Mouse (Mus musculus) adrenal gland, postnatal 25 days (tissue): Measurements from ENCODE around the gene Atp11a. TPM values are rescaled to one million over a fixed set of nuclear protein-coding genes. Genes with fewer than 3 reads are reported as not detected.
A peak's percentile ranks its signal among the peaks of the same experiment; 100 is the strongest.

Experiments used
- DNase-seq: peaks from one replicate; pipeline ENCODE4 v3.0.0; 2021; ENCODE audit warnings: mixed read lengths
- total RNA-seq: library from RNA; stranded (reverse); gene quantifications from 2 replicates; pipeline ENCODE4 v1.2.3, GENCODE M21; 2021

The Atp11a gene
- total RNA-seq, 1 experiment from 2014 or later: 173 TPM

DNA sequence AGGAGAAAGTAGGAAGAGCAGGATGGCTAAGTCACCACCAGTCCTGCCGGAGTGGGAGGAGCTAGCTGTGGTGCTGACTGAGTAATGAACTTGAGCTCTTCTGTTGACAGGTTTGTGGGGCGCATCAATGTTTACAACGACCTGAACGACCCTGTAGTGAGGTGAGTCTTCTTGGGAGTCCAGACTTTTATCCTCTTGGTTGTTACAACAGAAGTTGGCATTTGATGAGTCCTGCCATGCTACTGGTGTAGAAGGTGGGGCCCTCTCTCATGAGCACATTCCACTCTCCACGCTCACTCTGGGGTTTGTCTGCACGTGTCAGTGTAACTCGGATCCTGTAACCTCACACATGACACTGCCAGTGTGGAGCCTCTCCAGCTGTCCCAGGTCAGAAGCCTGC, 66.1 kb downstream of the Atp11a start:
- no peak for DNase-seq

DNA sequence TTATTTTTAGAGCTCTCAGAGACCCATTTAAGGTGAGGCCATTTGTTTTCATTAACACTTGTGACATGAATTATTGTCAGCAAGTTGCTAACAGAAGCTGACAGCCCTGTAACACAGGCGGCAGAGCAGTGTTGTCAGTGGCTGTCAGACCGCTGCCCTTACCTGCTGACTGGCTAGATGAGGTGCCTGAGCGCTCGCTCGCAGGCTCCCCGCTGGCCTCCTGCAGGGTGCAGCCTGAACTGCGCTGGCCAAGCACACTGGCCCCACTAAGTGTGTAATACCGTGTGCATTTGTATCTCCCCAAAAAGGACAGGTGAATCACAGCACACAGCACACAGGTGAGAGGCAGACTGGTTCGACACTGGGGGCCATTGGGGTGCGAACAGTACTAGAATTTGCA, 67.7 kb downstream of the Atp11a start:
- no peak for DNase-seq

DNA sequence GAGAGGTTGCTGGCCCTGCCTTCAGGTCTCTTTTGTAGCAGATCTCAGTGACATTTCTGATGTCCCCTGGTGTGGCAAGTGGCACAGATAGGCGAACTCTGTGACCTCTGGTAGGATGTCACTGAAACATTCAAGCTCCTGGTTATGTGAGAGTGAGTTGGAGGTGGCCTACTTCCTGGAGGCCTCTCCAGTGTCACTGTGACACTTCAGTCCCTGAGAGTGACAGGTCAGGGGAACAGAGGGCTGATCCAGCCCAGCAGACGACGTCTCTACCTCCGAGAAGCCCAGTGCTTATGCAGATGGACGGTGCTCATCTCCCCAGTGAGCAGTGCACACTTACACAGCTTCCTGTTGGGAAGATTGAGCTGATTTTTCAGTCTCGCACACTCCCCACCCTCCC, 68.4 kb downstream of the Atp11a start:
- no peak for DNase-seq

DNA sequence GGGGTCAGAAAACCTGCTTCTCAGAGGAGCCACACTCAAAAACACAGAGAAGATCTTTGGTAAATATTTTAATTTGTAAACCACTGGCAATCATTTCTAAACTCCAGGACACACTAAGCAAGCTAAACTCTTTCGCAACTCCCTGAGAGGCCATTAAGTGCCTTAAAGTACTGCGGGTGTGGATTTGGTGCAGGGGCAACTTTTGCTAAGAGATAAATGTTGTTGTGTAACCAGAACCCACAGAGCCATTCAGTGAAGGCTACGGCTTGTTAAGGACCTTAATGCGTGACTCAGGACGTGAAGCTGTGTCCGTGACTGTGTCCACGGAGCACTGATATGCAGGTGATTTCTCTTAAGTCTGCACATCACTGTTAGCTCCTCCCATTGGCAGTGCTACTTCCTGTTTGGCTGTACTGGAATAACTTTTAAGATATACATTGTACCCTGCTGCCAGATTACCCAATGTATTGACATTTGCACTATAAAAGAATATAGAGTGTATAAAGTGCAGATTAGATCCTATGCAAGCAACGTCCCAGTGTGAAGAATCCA, 68.9 kb downstream of the Atp11a start:
- no peak for DNase-seq

DNA sequence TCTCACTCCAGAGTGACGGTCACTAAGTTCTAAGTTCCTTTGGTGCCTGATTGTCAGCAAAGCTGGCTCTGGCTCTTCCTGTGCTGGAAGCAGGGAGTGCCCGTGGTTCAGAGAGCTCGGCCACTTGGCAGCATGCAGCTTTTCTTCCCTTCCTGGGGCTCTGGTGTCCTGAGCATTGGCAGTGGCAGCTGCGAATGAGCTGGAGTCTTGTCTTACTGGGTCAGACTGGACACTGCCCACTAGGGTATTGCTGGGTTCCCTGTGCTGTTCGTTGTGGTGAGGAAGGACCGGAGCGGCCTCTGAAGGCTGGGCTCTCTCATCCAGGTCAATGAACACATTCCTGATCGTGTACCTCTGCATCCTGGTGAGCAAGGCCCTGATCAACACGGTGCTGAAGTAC, 70.3 kb downstream of the Atp11a start:
- no peak for DNase-seq

DNA sequence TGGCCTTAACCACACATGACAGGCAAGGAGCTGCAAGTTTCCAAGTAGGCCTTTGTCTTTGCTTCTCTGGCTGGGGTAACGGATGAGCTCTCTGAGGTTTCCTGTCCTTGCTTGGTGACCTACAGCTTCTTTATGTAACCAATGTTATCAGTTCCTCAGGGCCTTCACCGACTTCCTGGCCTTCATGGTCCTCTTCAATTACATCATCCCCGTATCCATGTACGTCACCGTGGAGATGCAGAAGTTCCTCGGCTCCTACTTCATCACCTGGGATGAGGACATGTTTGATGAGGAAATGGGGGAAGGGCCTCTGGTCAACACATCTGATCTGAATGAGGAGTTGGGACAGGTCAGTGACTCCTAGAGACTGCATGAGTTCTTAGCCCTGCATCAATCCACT, 71.5 kb downstream of the Atp11a start:
- no peak for DNase-seq

DNA sequence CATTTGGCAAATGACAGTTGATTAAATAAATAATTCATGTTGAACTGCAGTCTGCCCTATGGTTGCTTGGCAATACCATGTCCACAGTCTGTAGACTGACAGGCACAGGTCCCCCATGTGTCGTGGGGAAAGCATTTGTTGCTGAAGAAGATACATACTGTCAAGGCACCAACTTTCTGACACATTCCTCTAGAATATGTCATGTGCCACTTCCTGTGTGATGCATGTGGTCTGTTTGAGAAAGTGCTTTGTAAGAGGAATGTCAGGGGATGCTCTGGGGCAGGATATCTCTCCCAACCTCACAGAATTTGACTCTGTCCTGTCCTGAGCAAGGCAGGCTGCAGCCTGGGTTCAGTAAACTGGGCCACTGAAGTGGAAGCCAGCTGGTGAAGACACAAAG, 72.6 kb downstream of the Atp11a start:
- no peak for DNase-seq

DNA sequence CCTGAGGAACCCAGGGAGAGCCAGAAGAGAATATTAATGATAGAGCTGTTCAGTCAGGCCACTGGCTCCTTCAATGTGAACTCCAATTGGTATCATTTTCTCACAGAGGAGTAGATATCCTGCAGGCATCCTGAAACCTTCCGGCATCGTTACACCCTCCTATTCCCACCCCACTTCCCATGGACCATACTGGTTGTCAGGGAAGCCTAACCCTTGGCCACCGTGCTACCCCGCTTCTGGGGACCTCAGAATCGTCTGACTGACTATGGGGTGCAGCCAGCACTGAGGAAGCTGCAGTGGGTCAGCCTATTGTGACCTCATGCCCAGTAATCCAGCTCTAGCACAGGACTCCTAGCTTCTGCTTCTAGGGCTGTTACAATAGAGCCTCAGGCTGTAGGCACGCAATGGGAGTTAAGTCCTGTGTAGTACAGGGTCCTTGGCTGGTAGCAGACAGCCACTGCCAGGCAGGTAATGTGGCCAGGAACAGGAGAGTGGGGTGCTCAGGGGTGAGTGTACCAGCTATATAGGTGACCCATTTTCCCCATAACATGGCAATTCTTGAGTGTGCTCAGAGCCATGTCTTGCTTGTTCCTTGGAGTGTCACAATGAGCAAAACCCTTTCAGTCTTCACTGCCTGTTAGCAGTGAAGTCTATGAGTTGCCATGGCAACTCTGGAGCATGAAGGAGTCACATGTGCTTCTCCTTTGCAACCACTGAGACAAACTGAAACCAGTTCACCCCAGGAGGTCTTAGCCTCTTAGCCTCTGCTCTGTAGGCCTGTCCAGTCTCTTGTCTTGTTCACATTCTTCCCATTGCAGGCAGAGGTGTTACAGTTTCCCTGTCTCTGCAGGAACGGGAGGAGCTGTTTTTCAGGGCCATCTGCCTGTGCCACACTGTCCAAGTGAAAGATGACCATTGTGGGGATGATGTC, 75.1 kb downstream of the Atp11a start:
- no peak for DNase-seq

DNA sequence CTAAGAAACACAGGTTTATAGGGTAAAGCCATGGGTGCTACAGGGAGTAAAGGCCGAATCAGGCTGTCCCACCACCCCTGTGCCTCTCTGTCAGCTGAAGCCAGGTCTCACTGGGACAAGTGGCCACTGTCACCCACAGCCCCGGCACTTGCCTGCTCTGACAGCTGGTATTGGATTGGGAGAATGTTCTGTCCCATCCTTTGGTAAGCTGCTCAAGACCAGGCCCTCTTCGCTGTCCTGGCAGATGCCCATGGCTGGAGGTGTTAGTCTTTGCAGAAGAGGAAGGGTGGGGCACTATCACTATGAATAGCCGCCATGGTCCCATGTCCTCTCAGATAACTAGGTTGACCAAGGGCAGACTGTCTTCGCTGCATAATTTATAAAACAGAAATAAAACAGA, 76.8 kb downstream of the Atp11a start:
- no peak for DNase-seq

DNA sequence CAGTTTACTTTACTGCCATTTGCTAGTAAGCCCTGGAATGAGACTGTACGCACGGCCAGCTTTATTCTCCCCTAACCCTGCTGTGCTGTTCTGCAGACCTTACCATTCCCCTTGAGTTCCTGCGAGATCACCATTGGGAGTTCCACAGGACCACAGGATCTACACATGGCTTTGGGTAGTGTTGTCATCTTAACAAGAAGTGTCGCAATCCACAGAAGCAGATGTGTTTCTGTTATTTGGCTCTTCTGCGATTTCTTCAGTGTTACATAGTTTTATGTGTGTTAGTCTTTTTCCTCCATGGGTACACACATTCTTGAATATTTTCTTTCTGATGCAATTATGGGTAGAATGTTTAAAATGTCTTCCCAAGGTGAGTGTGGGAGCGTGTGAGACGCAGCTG, 84.0 kb downstream of the Atp11a start:
- DNase-seq: no peak

DNA sequence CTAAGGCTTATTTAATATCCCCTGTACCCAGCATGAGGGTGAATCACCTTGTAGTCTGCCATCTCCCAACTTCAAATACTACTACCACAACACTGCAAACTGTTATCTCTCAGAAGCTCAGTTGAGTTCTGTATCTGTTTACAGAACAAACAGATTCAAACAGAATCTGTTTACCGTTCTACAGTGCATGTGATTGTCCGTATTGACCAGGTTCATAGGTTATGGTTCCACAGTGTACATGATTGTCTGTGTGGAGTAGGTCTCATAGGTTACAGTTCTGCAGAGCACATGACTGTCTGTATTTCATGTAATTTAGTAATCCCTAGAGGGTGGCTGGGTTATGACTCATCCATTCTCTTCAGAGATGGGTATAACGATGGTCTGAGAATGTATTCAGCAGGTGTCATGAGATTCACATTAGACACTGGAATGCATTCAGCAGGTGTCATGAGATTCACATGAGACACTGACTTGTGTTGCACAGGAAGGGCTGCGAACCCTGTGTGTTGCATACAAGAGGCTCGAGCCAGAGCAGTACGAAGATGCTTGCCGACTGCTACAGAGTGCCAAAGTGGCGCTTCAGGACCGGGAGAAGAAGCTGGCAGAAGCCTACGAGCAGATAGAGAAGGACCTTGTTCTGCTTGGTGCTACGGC, 85.7 kb downstream of the Atp11a start:
- DNase-seq: no peak

DNA sequence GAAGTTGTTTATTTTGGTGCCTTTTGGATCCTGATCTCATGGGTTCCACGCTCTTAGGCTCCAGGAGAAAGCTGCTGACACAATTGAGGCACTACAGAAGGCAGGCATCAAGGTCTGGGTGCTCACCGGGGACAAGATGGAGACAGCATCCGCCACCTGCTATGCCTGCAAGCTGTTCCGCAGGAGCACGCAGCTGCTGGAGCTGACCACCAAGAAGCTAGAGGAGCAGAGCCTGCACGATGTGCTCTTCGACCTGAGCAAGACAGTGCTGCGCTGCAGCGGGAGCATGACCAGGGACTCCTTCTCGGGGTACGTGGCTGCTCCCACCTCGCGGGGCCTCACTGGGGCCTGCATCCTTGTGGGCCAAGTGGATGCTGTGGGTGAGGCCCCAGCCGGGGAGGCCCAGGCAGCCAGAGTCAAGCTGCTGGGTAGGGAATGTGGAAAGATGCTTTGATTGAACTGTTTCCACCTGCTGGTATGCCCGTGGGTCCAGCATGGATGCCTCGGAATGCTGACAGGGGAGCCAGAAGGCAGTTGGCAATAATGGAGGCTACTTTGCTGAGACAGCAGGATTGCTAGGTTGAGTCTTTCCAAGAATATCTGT, 87.6 kb downstream of the Atp11a start:
- DNase-seq: no peak

DNA sequence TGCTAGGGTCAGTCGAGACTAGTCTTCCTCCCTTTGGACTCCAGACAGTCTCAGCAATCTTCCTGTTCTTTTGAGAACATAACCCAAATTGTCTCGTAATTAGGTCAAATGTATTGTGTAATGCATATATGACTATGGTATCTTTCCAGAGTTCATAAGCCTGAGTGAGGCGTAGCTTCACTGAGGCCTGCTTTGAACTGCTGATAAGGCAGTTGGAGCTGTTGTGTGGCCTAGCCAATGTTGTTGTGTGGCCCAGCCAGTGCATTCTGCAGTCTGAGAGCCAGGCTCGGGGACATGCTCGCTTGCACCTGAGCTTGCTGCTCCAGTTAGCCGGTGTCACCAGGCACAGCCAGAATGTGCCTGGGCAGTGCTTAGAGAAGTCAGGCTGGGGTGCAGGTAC, 89.6 kb downstream of the Atp11a start:
- DNase-seq: no peak

DNA sequence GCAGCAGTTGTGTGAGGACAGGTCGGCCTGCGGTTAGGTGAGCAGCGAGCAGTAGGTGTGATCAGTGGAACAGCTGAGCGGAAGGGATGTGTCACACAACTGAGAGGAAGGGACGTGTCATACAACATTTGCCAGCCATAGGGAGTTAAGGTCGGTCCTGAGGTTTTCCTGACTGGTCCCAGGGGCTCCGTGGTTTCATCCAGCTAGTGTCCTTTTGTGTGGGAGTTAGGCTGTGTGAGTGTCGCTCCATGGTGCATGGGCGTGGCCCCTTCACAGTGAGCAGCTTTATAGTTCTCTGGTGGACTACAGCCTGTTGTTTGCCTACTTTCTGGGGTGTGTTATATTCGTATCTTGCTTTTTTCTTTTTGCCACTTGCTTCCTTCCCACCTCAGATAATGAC, 94.4 kb downstream of the Atp11a start:
- DNase-seq: no peak

DNA sequence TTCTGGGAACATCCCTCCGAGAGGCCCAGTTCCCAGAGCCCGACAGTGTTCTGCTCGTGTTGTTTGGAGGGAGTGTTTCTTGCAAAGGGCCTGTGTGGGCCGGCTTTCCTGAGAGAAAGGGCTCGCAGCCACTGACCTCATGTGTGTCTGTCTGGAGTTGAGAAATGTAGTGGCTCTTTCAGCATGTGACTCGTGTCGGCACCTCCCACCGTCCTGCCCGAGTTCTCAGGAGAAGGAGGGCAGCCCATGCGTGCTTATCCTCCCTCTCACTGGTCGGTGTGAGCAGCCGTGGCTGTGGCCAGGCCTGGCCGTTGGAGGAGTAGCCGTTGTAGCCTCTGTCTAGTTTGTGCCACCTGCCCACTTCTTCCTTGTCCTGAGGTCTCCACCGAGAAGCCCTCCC, 99.2 kb downstream of the Atp11a start:
- DNase-seq: no peak

DNA sequence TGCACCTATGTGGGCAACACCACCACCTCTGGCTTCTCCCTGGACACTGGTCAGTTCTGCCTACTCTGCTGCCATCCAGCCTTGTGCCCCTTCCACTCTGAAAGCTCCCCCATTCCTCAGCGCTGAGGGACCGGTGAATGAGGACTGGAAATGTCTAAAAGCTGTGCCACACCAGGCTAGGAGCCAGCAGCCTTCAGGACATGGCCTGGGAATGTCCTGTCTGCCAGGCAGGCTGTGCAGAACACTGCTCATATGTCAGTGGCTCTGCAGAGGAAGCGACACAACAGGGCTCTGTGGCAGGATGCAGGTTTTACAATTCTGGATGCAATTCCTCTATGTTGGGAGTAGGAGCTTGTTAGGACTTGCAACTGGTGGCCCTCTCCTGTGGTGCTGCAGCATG, 106.2 kb downstream of the Atp11a start:
- DNase-seq: no peak

DNA sequence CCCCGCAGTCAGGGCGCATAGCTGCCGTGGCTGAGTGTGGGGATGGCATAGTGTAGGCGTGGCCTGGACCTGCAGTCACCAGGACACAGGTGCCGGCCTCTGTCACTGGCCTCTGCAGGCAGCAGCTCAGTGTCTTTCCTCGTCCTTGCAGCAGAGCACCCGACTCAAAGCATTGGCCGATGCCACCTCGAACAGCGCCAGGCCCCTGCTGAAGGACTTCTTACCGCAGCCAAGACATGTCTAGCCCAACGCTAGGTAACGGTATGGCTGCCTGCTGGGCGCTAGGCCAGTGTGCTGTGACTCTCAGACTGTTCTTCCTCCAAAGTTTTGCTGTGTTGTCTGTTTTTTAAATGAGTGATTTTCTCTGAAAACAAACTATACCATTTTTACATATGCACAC, 106.8 kb downstream of the Atp11a start:
- no peak for DNase-seq

DNA sequence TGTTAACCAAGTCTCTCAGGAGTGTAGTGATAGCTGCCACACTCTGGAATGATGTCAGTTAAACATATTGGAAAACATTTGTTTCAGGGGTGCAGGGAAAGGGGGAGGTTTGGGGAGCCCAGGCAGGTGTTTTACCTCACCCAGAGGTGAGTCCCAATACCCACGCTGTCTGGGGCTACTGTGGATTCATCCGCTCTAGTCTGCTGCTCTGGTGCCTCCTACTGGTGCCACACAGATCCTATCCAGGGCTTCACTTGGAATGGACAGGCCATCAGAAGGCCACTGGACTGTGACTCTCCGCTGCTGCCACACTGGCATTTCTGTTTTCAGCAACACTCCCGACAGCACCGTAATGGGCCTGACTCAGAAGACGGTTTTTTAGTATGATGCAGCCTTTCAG, 109.0 kb downstream of the Atp11a start:
- DNase-seq: no peak

DNA sequence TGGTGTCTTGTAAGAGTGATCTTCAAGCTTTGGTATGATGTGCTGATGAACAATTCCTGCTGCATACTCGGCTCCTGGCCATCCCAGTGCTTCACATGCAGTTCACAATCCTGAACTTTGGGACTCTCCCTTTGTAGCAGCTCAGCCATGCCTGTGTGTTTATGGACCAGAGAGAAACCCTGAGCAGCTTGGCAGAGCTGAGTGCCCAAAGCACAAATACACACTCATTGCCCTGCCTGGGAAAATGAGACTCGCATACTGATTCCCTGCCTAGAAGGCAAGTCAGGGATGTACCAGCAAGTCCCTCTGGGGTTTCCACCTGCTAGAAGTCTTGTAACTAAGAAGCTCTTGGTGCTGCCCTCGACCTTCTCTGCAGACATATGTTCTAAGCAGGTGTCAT, 112.8 kb downstream of the Atp11a start:
- DNase-seq: no peak

DNA sequence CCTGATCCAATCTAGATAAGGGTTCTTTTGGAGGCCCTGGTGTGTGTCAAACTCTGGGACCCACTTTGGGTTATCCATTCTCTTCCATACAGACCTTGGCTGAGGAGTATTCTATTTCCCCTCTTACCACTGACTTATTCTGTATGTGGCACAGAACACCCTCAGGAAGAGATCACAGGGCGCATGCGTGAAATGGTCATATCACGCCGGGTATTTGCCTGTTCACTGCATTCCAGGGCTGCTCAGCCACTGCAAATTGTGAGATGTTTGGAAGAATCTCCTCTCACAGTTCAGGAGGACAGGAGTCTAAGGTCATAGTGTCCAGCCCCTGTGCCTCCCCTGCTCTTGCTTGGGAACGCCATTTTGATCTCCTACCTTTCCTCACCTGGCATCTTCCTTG, 113.8 kb downstream of the Atp11a start:
- no peak for DNase-seq

DNA sequence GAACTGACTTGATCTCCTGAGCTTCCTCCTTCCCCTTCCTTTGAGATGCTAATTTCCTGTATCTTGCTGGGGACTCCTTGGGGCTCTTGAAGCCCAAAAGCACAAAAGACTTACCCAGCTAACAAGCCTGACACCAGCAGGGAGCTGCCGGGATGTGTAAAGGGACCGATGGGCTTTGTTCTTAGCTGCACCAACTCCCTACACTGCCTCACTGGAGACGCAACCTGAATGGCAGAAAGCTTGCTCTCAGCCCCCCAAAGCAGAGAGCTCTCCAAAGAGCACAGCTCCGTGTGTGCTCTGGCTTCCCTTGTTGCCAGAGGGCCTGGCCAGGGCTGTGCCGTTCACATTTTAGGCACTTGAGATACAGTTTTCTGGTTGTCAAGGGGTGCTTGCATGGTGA, 114.6 kb downstream of the Atp11a start:
- DNase-seq: no peak

DNA sequence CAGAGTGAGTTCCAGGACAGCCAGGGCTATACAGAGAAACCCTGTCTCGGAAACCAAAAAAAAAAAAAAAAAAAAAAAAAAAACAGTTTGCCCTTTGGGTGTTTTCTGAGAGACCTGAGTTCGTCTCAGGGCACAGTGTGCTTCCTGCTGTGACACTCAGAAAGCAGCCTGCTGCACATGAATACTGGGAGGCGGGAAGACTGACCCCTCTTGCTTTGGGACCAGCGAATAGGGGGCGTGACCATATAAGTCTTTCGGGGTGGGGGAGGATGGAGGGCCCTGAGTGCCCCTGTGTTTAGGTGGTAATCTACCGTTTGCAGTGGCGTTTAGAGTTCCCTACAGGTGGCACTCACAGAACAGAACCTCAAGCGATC, 116.2 kb downstream of the Atp11a start:
- DNase-seq: no peak

DNA sequence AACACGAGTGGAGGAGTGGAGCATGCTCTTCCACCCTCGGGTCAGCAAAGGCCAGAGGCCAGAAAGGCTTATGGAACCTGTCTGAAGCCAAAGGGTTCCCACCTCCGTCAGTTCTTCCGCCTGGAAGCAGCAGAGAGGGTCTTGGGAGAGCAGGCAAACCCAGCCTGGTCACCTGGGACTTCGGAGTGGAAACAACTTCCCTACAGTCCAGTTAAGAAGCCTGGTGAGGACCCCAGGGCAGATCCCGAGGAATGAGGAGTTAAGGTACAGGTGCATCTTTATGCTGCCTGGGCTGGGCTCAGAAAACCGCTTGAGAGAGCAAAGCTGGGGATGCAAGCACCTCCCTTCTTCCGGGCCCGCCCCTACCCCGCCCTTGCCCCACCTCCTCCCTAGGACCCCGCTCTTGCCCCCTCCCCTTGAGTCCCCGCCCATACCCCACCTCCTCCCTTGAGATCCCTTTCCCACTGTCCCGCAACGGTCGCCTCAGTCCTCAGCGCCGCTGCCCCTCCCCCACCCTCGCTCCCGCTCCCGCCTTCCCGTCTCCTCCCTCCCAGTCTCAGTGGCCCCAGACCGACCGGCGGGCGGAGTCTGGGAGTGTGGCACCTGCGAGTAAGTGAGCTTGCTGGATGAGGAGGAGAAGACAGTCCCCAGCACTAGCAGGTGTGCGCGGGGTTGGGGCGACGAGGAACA, 116.7 kb downstream of the Atp11a start, which contains the start of gene Mcf2l:
Mcf2l (plus strand) TSS at position 450 of the 690 bp plus-strand sequence.
- DNase-seq: peak; percentile 61
